Mouse (Mus musculus): ENCODE data around the gene Large1. TPM values are rescaled to one million over a fixed set of nuclear protein-coding genes. Genes with fewer than 3 reads are reported as not detected.

Large1 gene
- polyA plus RNA-seq, 1 experiment from 2014 or later = 3.1 TPM

GRCm38 (mm10) chr8:73061410-73061809 lies 291.9 kb downstream of the Large1 start:
- ATAC-seq (ENCODE audit: low FRiP score, low TSS enrichment) (no peak), DNase-seq (ENCODE audit: low spot score) (no peak)
- H3K36me3 ChIP-seq (ENCODE audit: control insufficient read depth, insufficient read depth, low read length) = no peaks in the 10 kb centered on the region
- H3K9me3 ChIP-seq (ENCODE audit: control insufficient read depth, low read length) = no peaks in the 10 kb centered on the region
- no peak overlapping the region for H3K27ac ChIP-seq (replicated peaks)
- H3K27me3 ChIP-seq (ENCODE audit: control insufficient read depth, insufficient read depth, low read length) = no peaks in the 10 kb centered on the region
- WGBS = 15% methylated on average over 1 of the region's 1 CpGs
- no peak overlapping the region for H3K9ac ChIP-seq (ENCODE audit: low read length)
- H3K4me3 ChIP-seq (ENCODE audit: low read depth, low read length) = no peak overlapping the region
- H3K4me2 ChIP-seq (replicated peaks; ENCODE audit: low read depth) = no peak overlapping the region
- H3K4me1 ChIP-seq (replicated peaks; ENCODE audit: control insufficient read depth, insufficient read depth) = no peaks in the 10 kb centered on the region
- TF ChIP-seq EP300 (optimal IDR thresholded peaks at IDR 0.05) = no peak
- TF ChIP-seq CTCF (IDR thresholded peaks at IDR 0.05; ENCODE audit: low read depth) = no peak

GRCm38 (mm10) chr8:73054726-73055125 lies 298.6 kb downstream of the Large1 start:
- DNase-seq (ENCODE audit: low spot score) = no peak

GRCm38 (mm10) chr8:73053878-73054277 lies 299.5 kb downstream of the Large1 start:
- Histone ChIP-seq H3K4me2 (replicated peaks; ENCODE audit: low read depth) (no peak overlapping the region), H3K4me1 (replicated peaks; ENCODE audit: control insufficient read depth, insufficient read depth) (no peaks in the 10 kb centered on the region), H3K9ac (ENCODE audit: low read length) (no peak overlapping the region), H3K4me3 (ENCODE audit: low read depth, low read length) (no peak overlapping the region), H3K27ac (replicated peaks) (no peak overlapping the region), H3K9me3 (ENCODE audit: control insufficient read depth, low read length) (no peaks in the 10 kb centered on the region), H3K36me3 (ENCODE audit: control insufficient read depth, insufficient read depth, low read length) (no peaks in the 10 kb centered on the region), H3K27me3 (ENCODE audit: control insufficient read depth, insufficient read depth, low read length) (no peaks in the 10 kb centered on the region)
- DNase-seq (ENCODE audit: low spot score) (no peak), ATAC-seq (ENCODE audit: low FRiP score, low TSS enrichment) (no peak)
- TF ChIP-seq CTCF (IDR thresholded peaks at IDR 0.05; ENCODE audit: low read depth) = no peak
- TF ChIP-seq EP300 (optimal IDR thresholded peaks at IDR 0.05) = no peak
- 88% methylated on average over 3 of the region's 3 CpGs for WGBS

More at GRCm38 (mm10) chr8:73054726-73055125, 298.6 kb downstream of the Large1 start:
- H3K9ac ChIP-seq (ENCODE audit: low read length) = no peak overlapping the region
- H3K36me3 ChIP-seq (ENCODE audit: control insufficient read depth, insufficient read depth, low read length) = no peaks in the 10 kb centered on the region
- ATAC-seq (ENCODE audit: low FRiP score, low TSS enrichment) = peak; percentile 54; the same call in 1 of the 2 replicates
- no peak overlapping the region for H3K27ac ChIP-seq (replicated peaks)
- H3K9me3 ChIP-seq (ENCODE audit: control insufficient read depth, low read length) = no peaks in the 10 kb centered on the region
- no peaks in the 10 kb centered on the region for H3K27me3 ChIP-seq (ENCODE audit: control insufficient read depth, insufficient read depth, low read length)
- H3K4me3 ChIP-seq (ENCODE audit: low read depth, low read length) = no peak overlapping the region
- H3K4me1 ChIP-seq (replicated peaks; ENCODE audit: control insufficient read depth, insufficient read depth) = no peaks in the 10 kb centered on the region
- H3K4me2 ChIP-seq (replicated peaks; ENCODE audit: low read depth) = no peak overlapping the region
- no peak for TF ChIP-seq EP300 (optimal IDR thresholded peaks at IDR 0.05)
- TF ChIP-seq CTCF (IDR thresholded peaks at IDR 0.05; ENCODE audit: low read depth) = no peak
- WGBS = 47% methylated on average over 1 of the region's 1 CpGs

- Histone ChIP-seq H3K36me3 (ENCODE audit: control insufficient read depth, insufficient read depth, low read length) (no peaks in the 10 kb centered on the region), H3K27me3 (ENCODE audit: control insufficient read depth, insufficient read depth, low read length) (no peaks in the 10 kb centered on the region), H3K27ac (replicated peaks) (no peak overlapping the region), H3K4me2 (replicated peaks; ENCODE audit: low read depth) (no peak overlapping the region), H3K9ac (ENCODE audit: low read length) (no peak overlapping the region), H3K9me3 (ENCODE audit: control insufficient read depth, low read length) (no peaks in the 10 kb centered on the region), H3K4me3 (ENCODE audit: low read depth, low read length) (no peak overlapping the region), H3K4me1 (replicated peaks; ENCODE audit: control insufficient read depth, insufficient read depth) (no peaks in the 10 kb centered on the region)
- TF ChIP-seq EP300 (optimal IDR thresholded peaks at IDR 0.05) = no peak
- no peak for TF ChIP-seq CTCF (IDR thresholded peaks at IDR 0.05; ENCODE audit: low read depth)
- DNase-seq (ENCODE audit: low spot score) = no peak
- no peak for ATAC-seq (ENCODE audit: low FRiP score, low TSS enrichment)
- WGBS = 56% methylated on average over 1 of the region's 1 CpGs
Observed at GRCm38 (mm10) chr8:73052414-73052813, 300.9 kb downstream of the Large1 start.

GRCm38 (mm10) chr8:73048136-73048535 lies 305.2 kb downstream of the Large1 start:
- Histone ChIP-seq H3K4me3 (ENCODE audit: low read depth, low read length) (no peak overlapping the region), H3K4me2 (replicated peaks; ENCODE audit: low read depth) (no peak overlapping the region), H3K9ac (ENCODE audit: low read length) (no peak overlapping the region), H3K9me3 (ENCODE audit: control insufficient read depth, low read length) (no peaks in the 10 kb centered on the region), H3K36me3 (ENCODE audit: control insufficient read depth, insufficient read depth, low read length) (no peaks in the 10 kb centered on the region), H3K27me3 (ENCODE audit: control insufficient read depth, insufficient read depth, low read length) (no peaks in the 10 kb centered on the region), H3K27ac (replicated peaks) (no peak overlapping the region), H3K4me1 (replicated peaks; ENCODE audit: control insufficient read depth, insufficient read depth) (no peaks in the 10 kb centered on the region)
- no peak for DNase-seq (ENCODE audit: low spot score)
- ATAC-seq (ENCODE audit: low FRiP score, low TSS enrichment) = no peak
- TF ChIP-seq EP300 (optimal IDR thresholded peaks at IDR 0.05) (no peak), CTCF (IDR thresholded peaks at IDR 0.05; ENCODE audit: low read depth) (no peak)
- 95% methylated on average over 3 of the region's 3 CpGs for WGBS

- Histone ChIP-seq H3K9me3 (ENCODE audit: control insufficient read depth, low read length) (no peaks in the 10 kb centered on the region), H3K4me2 (replicated peaks; ENCODE audit: low read depth) (no peak overlapping the region), H3K4me3 (ENCODE audit: low read depth, low read length) (no peak overlapping the region), H3K4me1 (replicated peaks; ENCODE audit: control insufficient read depth, insufficient read depth) (no peaks in the 10 kb centered on the region), H3K27me3 (ENCODE audit: control insufficient read depth, insufficient read depth, low read length) (no peaks in the 10 kb centered on the region), H3K36me3 (ENCODE audit: control insufficient read depth, insufficient read depth, low read length) (no peaks in the 10 kb centered on the region), H3K27ac (replicated peaks) (no peak overlapping the region), H3K9ac (ENCODE audit: low read length) (no peak overlapping the region)
- TF ChIP-seq EP300 (optimal IDR thresholded peaks at IDR 0.05) (no peak), CTCF (IDR thresholded peaks at IDR 0.05; ENCODE audit: low read depth) (no peak)
- no peak for ATAC-seq (ENCODE audit: low FRiP score, low TSS enrichment)
- DNase-seq (ENCODE audit: low spot score) = no peak
Observed at GRCm38 (mm10) chr8:73029787-73030186, 323.6 kb downstream of the Large1 start.

Data from stomach, postnatal 0 days (tissue).